Mouse (Mus musculus): ENCODE data around the gene Aldh6a1. TPM values are rescaled to one million over a fixed set of nuclear protein-coding genes. Genes with fewer than 3 reads are reported as not detected.

Gene Aldh6a1
- polyA plus RNA-seq, 1 experiment from 2014 or later = 25.5 TPM

- DNase-seq (ENCODE audit: low spot score, missing footprints) (no peak), ATAC-seq (ENCODE audit: low FRiP score) (no peak)
- Histone ChIP-seq H3K9me3 (ENCODE audit: control insufficient read depth, low read length) (no peaks in the 10 kb centered on the region), H3K9ac (ENCODE audit: low read length) (no peak overlapping the region), H3K4me2 (no peak overlapping the region), H3K27ac (ENCODE audit: low read depth, low read length) (no peak overlapping the region), H3K4me3 (ENCODE audit: low read depth, low read length) (no peak overlapping the region), H3K4me1 (ENCODE audit: control insufficient read depth, insufficient read depth, low read length) (no peaks in the 10 kb centered on the region), H3K27me3 (ENCODE audit: control insufficient read depth, insufficient read depth, low read length) (no peaks in the 10 kb centered on the region), H3K36me3 (ENCODE audit: control insufficient read depth, insufficient read depth, low read length) (no peaks in the 10 kb centered on the region)
- 95% methylated on average over 2 of the region's 2 CpGs for whole genome bisulfite sequencing
Measured at GRCm38 (mm10) chr12:84429825-84430224, 21.0 kb downstream of the Aldh6a1 start.

- DNase-seq (ENCODE audit: low spot score, missing footprints) = no peak
- H3K4me1 ChIP-seq (ENCODE audit: control insufficient read depth, insufficient read depth, low read length) = no peaks in the 10 kb centered on the region
- H3K9me3 ChIP-seq (ENCODE audit: control insufficient read depth, low read length) = no peaks in the 10 kb centered on the region
- H3K27me3 ChIP-seq (ENCODE audit: control insufficient read depth, insufficient read depth, low read length) = no peaks in the 10 kb centered on the region
- no peak overlapping the region for H3K4me3 ChIP-seq (ENCODE audit: low read depth, low read length)
- ATAC-seq (ENCODE audit: low FRiP score) = no peak
- no peak overlapping the region for H3K9ac ChIP-seq (ENCODE audit: low read length)
- H3K4me2 ChIP-seq = no peak overlapping the region
- no peaks in the 10 kb centered on the region for H3K36me3 ChIP-seq (ENCODE audit: control insufficient read depth, insufficient read depth, low read length)
- no peak overlapping the region for H3K27ac ChIP-seq (ENCODE audit: low read depth, low read length)
- 50% methylated on average over 3 of the region's 3 CpGs for WGBS
Measured at GRCm38 (mm10) chr12:84423990-84424389, 26.8 kb downstream of the Aldh6a1 start.

- Histone ChIP-seq H3K9me3 (ENCODE audit: control insufficient read depth, low read length) (no peaks in the 10 kb centered on the region), H3K4me2 (peak overlapping the region; percentile 77), H3K27me3 (ENCODE audit: control insufficient read depth, insufficient read depth, low read length) (no peaks in the 10 kb centered on the region), H3K36me3 (ENCODE audit: control insufficient read depth, insufficient read depth, low read length) (no peaks in the 10 kb centered on the region; the same call in 1 of the 2 replicates), H3K27ac (ENCODE audit: low read depth, low read length) (no peak overlapping the region), H3K9ac (ENCODE audit: low read length) (peak overlapping the region; percentile 74), H3K4me1 (ENCODE audit: control insufficient read depth, insufficient read depth, low read length) (peaks cover 4% of the 10 kb centered on the region; the same call in 1 of the 2 replicates), H3K4me3 (ENCODE audit: low read depth, low read length) (peak overlapping the region; percentile 41)
- ATAC-seq (ENCODE audit: low FRiP score) (no peak), DNase-seq (ENCODE audit: low spot score, missing footprints) (no peak)
- WGBS = 33% methylated on average over 18 of the region's 18 CpGs
Measured at GRCm38 (mm10) chr12:84417605-84417922, 33.2 kb downstream of the Aldh6a1 start.

- Histone ChIP-seq H3K4me3 (ENCODE audit: low read depth, low read length) (peak within 1 kb of the TSS; percentile 41), H3K27me3 (ENCODE audit: control insufficient read depth, insufficient read depth, low read length) (no peaks in the 10 kb centered on the region), H3K9me3 (ENCODE audit: control insufficient read depth, low read length) (no peaks in the 10 kb centered on the region), H3K27ac (ENCODE audit: low read depth, low read length) (no peak within 1 kb of the TSS), H3K4me1 (ENCODE audit: control insufficient read depth, insufficient read depth, low read length) (peaks cover 4% of the 10 kb centered on the region; the same call in 1 of the 2 replicates), H3K36me3 (ENCODE audit: control insufficient read depth, insufficient read depth, low read length) (no peaks in the 10 kb centered on the region; the same call in 1 of the 2 replicates), H3K4me2 (peak within 1 kb of the TSS; percentile 77), H3K9ac (ENCODE audit: low read length) (peak within 1 kb of the TSS; percentile 74)
- ATAC-seq (ENCODE audit: low FRiP score) (peak; percentile 90), DNase-seq (ENCODE audit: low spot score, missing footprints) (peak; percentile 98)
- 3% methylated on average over 50 of the region's 50 CpGs for WGBS
Measured at GRCm38 (mm10) chr12:84416834-84417604, 33.8 kb downstream of the Aldh6a1 start, which contains the start of gene Rnf113a2. Rnf113a2 (plus strand) TSS chr12:84417196.

GRCm38 (mm10) chr12:84408819-84409507 is 41.8 kb downstream of the Aldh6a1 start, which contains the start of the genes Entpd5 and Bbof1:
Entpd5 (minus strand) TSS chr12:84409029.
Bbof1 (plus strand) TSS chr12:84409071.
- ATAC-seq (ENCODE audit: low FRiP score) = peak; percentile 94
- Histone ChIP-seq H3K36me3 (ENCODE audit: control insufficient read depth, insufficient read depth, low read length) (no peaks in the 10 kb centered on the region), H3K4me1 (ENCODE audit: control insufficient read depth, insufficient read depth, low read length) (peaks cover 5% of the 10 kb centered on the region), H3K4me3 (ENCODE audit: low read depth, low read length) (peak within 1 kb of the TSS; percentile 69), H3K27ac (ENCODE audit: low read depth, low read length) (peak within 1 kb of the TSS; percentile 59), H3K4me2 (peak within 1 kb of the TSS; percentile 96), H3K27me3 (ENCODE audit: control insufficient read depth, insufficient read depth, low read length) (peaks cover 2% of the 10 kb centered on the region; the same call in 1 of the 2 replicates), H3K9ac (ENCODE audit: low read length) (peak within 1 kb of the TSS; percentile 85), H3K9me3 (ENCODE audit: control insufficient read depth, low read length) (no peaks in the 10 kb centered on the region)
- DNase-seq (ENCODE audit: low spot score, missing footprints) = peak; percentile 99
- 2% methylated on average over 41 of the region's 63 CpGs for WGBS

- peak overlapping the region; percentile 85 for H3K9ac ChIP-seq (ENCODE audit: low read length)
- H3K4me1 ChIP-seq (ENCODE audit: control insufficient read depth, insufficient read depth, low read length) = peaks cover 5% of the 10 kb centered on the region
- H3K4me3 ChIP-seq (ENCODE audit: low read depth, low read length) = peak overlapping the region; percentile 69
- H3K27me3 ChIP-seq (ENCODE audit: control insufficient read depth, insufficient read depth, low read length) = peaks cover 2% of the 10 kb centered on the region; the same call in 1 of the 2 replicates
- DNase-seq (ENCODE audit: low spot score, missing footprints) (peak; percentile 87), ATAC-seq (ENCODE audit: low FRiP score) (no peak; the same call in none of the 2 replicates)
- H3K36me3 ChIP-seq (ENCODE audit: control insufficient read depth, insufficient read depth, low read length) = no peaks in the 10 kb centered on the region
- no peaks in the 10 kb centered on the region for H3K9me3 ChIP-seq (ENCODE audit: control insufficient read depth, low read length)
- WGBS = 3% methylated on average over 39 of the region's 52 CpGs
- H3K4me2 ChIP-seq = peak overlapping the region; percentile 96
- H3K27ac ChIP-seq (ENCODE audit: low read depth, low read length) = peak overlapping the region; percentile 59
Measured at GRCm38 (mm10) chr12:84407874-84408818, 42.7 kb downstream of the Aldh6a1 start.

- peaks cover 2% of the 10 kb centered on the region; the same call in 1 of the 2 replicates for H3K27me3 ChIP-seq (ENCODE audit: control insufficient read depth, insufficient read depth, low read length)
- ATAC-seq (ENCODE audit: low FRiP score) (no peak), DNase-seq (ENCODE audit: low spot score, missing footprints) (no peak)
- H3K4me2 ChIP-seq = no peak overlapping the region
- no peak overlapping the region for H3K27ac ChIP-seq (ENCODE audit: low read depth, low read length)
- WGBS = 60% methylated on average over 4 of the region's 4 CpGs
- H3K36me3 ChIP-seq (ENCODE audit: control insufficient read depth, insufficient read depth, low read length) = no peaks in the 10 kb centered on the region
- no peaks in the 10 kb centered on the region for H3K9me3 ChIP-seq (ENCODE audit: control insufficient read depth, low read length)
- peaks cover 5% of the 10 kb centered on the region for H3K4me1 ChIP-seq (ENCODE audit: control insufficient read depth, insufficient read depth, low read length)
- no peak overlapping the region for H3K4me3 ChIP-seq (ENCODE audit: low read depth, low read length)
- H3K9ac ChIP-seq (ENCODE audit: low read length) = no peak overlapping the region
Measured at GRCm38 (mm10) chr12:84407259-84407658, 43.5 kb downstream of the Aldh6a1 start.

- WGBS = 82% methylated on average over 6 of the region's 6 CpGs
- Histone ChIP-seq H3K36me3 (ENCODE audit: control insufficient read depth, insufficient read depth, low read length) (no peaks in the 10 kb centered on the region), H3K4me2 (no peak overlapping the region), H3K4me3 (ENCODE audit: low read depth, low read length) (no peak overlapping the region), H3K9ac (ENCODE audit: low read length) (no peak overlapping the region), H3K4me1 (ENCODE audit: control insufficient read depth, insufficient read depth, low read length) (peaks cover 5% of the 10 kb centered on the region), H3K9me3 (ENCODE audit: control insufficient read depth, low read length) (no peaks in the 10 kb centered on the region), H3K27ac (ENCODE audit: low read depth, low read length) (no peak overlapping the region), H3K27me3 (ENCODE audit: control insufficient read depth, insufficient read depth, low read length) (no peaks in the 10 kb centered on the region)
- ATAC-seq (ENCODE audit: low FRiP score) = no peak
- no peak for DNase-seq (ENCODE audit: low spot score, missing footprints)
Measured at GRCm38 (mm10) chr12:84404541-84404940, 46.3 kb downstream of the Aldh6a1 start.
